Mouse (Mus musculus) WW6 (cell line): Measurements from ENCODE around the gene Sult5a1.
"Not testable (repeated sequence)": the region's sequence is repeated elsewhere in the genome, so short reads cannot be mapped to it uniquely, and the experiment has no call there.

Source experiments
- DNase-seq: peaks from one replicate; pipeline ENCODE4 v3.0.0-alpha.2; 2013; ENCODE audit warnings: low read depth, low spot score

Sult5a1 gene

GRCm38 (mm10) chr8:123135406-123135805 is 22.7 kb downstream of the Sult5a1 start:
- no peak for DNase-seq

GRCm38 (mm10) chr8:123134149-123134713 is 23.9 kb downstream of the Sult5a1 start:
- DNase-seq = no peak

- DNase-seq = no peak
Observed at GRCm38 (mm10) chr8:123132953-123133352, 25.2 kb downstream of the Sult5a1 start.

- no peak for DNase-seq
Observed at GRCm38 (mm10) chr8:123131041-123131440, 27.1 kb downstream of the Sult5a1 start.

GRCm38 (mm10) chr8:123126193-123126816 is 31.8 kb downstream of the Sult5a1 start:
- DNase-seq = no peak

GRCm38 (mm10) chr8:123122670-123123069 is 35.4 kb downstream of the Sult5a1 start:
- DNase-seq = no peak

GRCm38 (mm10) chr8:123122059-123122458 is 36.1 kb downstream of the Sult5a1 start:
- no peak for DNase-seq

GRCm38 (mm10) chr8:123117744-123118143 is 40.4 kb downstream of the Sult5a1 start:
- DNase-seq = no peak

- DNase-seq = no peak
Observed at GRCm38 (mm10) chr8:123117127-123117731, 40.9 kb downstream of the Sult5a1 start, which contains the start of gene Cpne7. Cpne7 (plus strand) TSS chr8:123117374.

GRCm38 (mm10) chr8:123114644-123115043 is 43.5 kb downstream of the Sult5a1 start:
- no peak for DNase-seq

- DNase-seq = no peak
Observed at GRCm38 (mm10) chr8:123113908-123114469, 44.1 kb downstream of the Sult5a1 start.

- DNase-seq = no peak
Observed at GRCm38 (mm10) chr8:123112892-123113291, 45.2 kb downstream of the Sult5a1 start.

GRCm38 (mm10) chr8:123110649-123111048 is 47.5 kb downstream of the Sult5a1 start:
- peak; percentile 70 for DNase-seq

- DNase-seq = no peak
Observed at GRCm38 (mm10) chr8:123108953-123109352, 49.2 kb downstream of the Sult5a1 start.

GRCm38 (mm10) chr8:123108010-123108409 is 50.1 kb downstream of the Sult5a1 start:
- DNase-seq = no peak

- DNase-seq = no peak
Observed at GRCm38 (mm10) chr8:123106531-123106930, 51.6 kb downstream of the Sult5a1 start.

GRCm38 (mm10) chr8:123105553-123106326 is 52.4 kb downstream of the Sult5a1 start:
- DNase-seq = peak; percentile 65

- DNase-seq = no peak
Observed at GRCm38 (mm10) chr8:123104046-123104767, 53.9 kb downstream of the Sult5a1 start.

GRCm38 (mm10) chr8:123103285-123103684 is 54.8 kb downstream of the Sult5a1 start:
- DNase-seq = no peak

- DNase-seq = not testable (repeated sequence)
Observed at GRCm38 (mm10) chr8:123102855-123103254, 55.3 kb downstream of the Sult5a1 start.
